Comparison of ENCODE assay signal across 9 mouse cellular contexts in the genomic region with DNA sequence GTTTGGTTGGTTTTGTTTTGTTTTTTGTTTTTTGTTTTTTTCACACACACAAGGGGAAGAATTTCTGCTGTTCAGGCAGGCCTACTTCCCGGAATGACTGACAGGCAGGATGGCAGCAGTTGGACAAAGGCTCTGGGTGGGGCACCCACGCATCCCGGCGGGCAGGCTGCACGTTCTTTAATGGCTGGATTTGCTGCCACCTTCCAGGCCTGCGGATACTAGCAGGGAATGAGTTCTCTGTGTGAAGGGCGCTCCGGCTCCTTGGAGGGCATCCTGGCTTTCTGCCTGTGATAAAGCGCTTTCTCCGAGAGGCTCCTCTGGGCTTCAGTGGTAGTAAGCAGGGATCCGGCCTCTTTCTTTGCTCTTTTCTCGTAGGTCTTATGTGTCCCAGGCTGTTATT. TPM values are rescaled to one million over a fixed set of nuclear protein-coding genes. Genes with fewer than 3 reads are reported as not detected.
DNase-seq lines count a peak whose midpoint lies in the region; ATAC-seq and TF ChIP-seq lines count a peak whose summit lies in the region.
"Had no signal": no experiment of that assay in that cellular context is flagged by ENCODE, and none has a peak within 500 bp of the region (broad histone marks: within the 10 kb centered on the region; RNA-seq: fewer than 3 reads in every experiment).

No protein-coding gene starts in this region.

- H3K9ac ChIP-seq in lung, embryonic 15.5 days, result no peak overlapping the region
- H3K9ac ChIP-seq in forebrain, embryonic 12.5 days, result peak overlapping the region; percentile 94
- peak overlapping the region; percentile 52 for H3K9ac ChIP-seq in neural tube, embryonic 15.5 days (replicated peaks)
- no peak overlapping the region for H3K9ac ChIP-seq in heart, embryonic 12.5 days
- H3K9ac ChIP-seq: heart, embryonic 15.5 days had no signal

- H3K27me3 ChIP-seq in lung, embryonic 15.5 days, result peaks cover 36% of the 10 kb centered on the region
- peaks cover 14% of the 10 kb centered on the region for H3K27me3 ChIP-seq in forebrain, embryonic 12.5 days
- H3K27me3 ChIP-seq in limb, embryonic 10.5 days (ENCODE audit: low read depth, poor library complexity, severe bottlenecking), result peaks cover 74% of the 10 kb centered on the region
- H3K27me3 ChIP-seq in neural tube, embryonic 15.5 days (replicated peaks), result no peaks in the 10 kb centered on the region
- H3K27me3 ChIP-seq in heart, embryonic 12.5 days (replicated peaks), result peaks cover 64% of the 10 kb centered on the region

- DNase-seq in lung, adult 2 months, result no peak
- DNase-seq in limb, embryonic 10.5 days (ENCODE audit: low spot score), result no peak
- DNase-seq in cerebellum, adult 18-20 months, result no peak

- peaks cover 27% of the 10 kb centered on the region for H3K4me1 ChIP-seq in lung, embryonic 15.5 days
- H3K4me1 ChIP-seq in lung, adult 2 months (ENCODE audit: control insufficient read depth, insufficient read depth, low read length), result 0 out of 2 replicates have a peak, but pooled peaks cover 2% of the 10 kb centered on the region
- peaks cover 71% of the 10 kb centered on the region for H3K4me1 ChIP-seq in forebrain, embryonic 12.5 days
- peaks cover 37% of the 10 kb centered on the region for H3K4me1 ChIP-seq in limb, embryonic 10.5 days
- peaks cover 63% of the 10 kb centered on the region for H3K4me1 ChIP-seq in neural tube, embryonic 15.5 days
- peaks cover 21% of the 10 kb centered on the region for H3K4me1 ChIP-seq in heart, embryonic 12.5 days (replicated peaks)

- WGBS in lung, embryonic 15.5 days, result 62% methylated on average over 12 of the region's 12 CpGs
- WGBS in lung, adult 2 months, result 61% methylated on average over 12 of the region's 12 CpGs
- 14% methylated on average over 12 of the region's 12 CpGs for WGBS in forebrain, embryonic 12.5 days
- WGBS in limb, embryonic 10.5 days, result 69% methylated on average over 12 of the region's 12 CpGs
- 9% methylated on average over 12 of the region's 12 CpGs for WGBS in neural tube, embryonic 15.5 days
- WGBS in heart, embryonic 12.5 days, result 60% methylated on average over 12 of the region's 12 CpGs

- ATAC-seq in lung, embryonic 15.5 days (ENCODE audit: borderline replicate concordance, extremely low read depth, low FRiP score, low TSS enrichment), result no peak
- ATAC-seq in forebrain, embryonic 12.5 days (ENCODE audit: low FRiP score), result no peak
- ATAC-seq in neural tube, embryonic 15.5 days (ENCODE audit: low FRiP score), result no peak
- no peak for ATAC-seq in cerebellum, adult (ENCODE audit: insufficient number of reproducible peaks, low FRiP score, low TSS enrichment)
- no peak for ATAC-seq in heart, embryonic 12.5 days (ENCODE audit: insufficient number of reproducible peaks, low FRiP score)

- TF ChIP-seq POLR2A in lung, adult 2 months (IDR thresholded peaks at IDR 0.05; ENCODE audit: borderline replicate concordance, extremely low read depth, low read depth, low read length), result no peak

- H3K9me3 ChIP-seq in lung, embryonic 15.5 days, result no peaks in the 10 kb centered on the region
- no peaks in the 10 kb centered on the region for H3K9me3 ChIP-seq in forebrain, embryonic 12.5 days
- H3K9me3 ChIP-seq in limb, embryonic 10.5 days (replicated peaks), result no peaks in the 10 kb centered on the region
- H3K9me3 ChIP-seq in neural tube, embryonic 15.5 days (replicated peaks), result no peaks in the 10 kb centered on the region
- no peaks in the 10 kb centered on the region for H3K9me3 ChIP-seq in heart, embryonic 12.5 days (replicated peaks)
- H3K9me3 ChIP-seq: heart, embryonic 15.5 days had no signal

- no peak for TF ChIP-seq CTCF in lung, adult 2 months (IDR thresholded peaks at IDR 0.05; ENCODE audit: insufficient read depth, low read length)

- no peak overlapping the region for H3K27ac ChIP-seq in lung, embryonic 15.5 days
- peak overlapping the region; percentile 70 for H3K27ac ChIP-seq in forebrain, embryonic 12.5 days
- no peak overlapping the region for H3K27ac ChIP-seq in limb, embryonic 10.5 days
- peak overlapping the region; percentile 95 for H3K27ac ChIP-seq in neural tube, embryonic 15.5 days (replicated peaks)
- no peak overlapping the region for H3K27ac ChIP-seq in heart, embryonic 12.5 days (ENCODE audit: poor library complexity, severe bottlenecking)
- H3K27ac ChIP-seq: heart, embryonic 15.5 days had no signal

- H3K4me3 ChIP-seq in lung, embryonic 15.5 days, result no peak overlapping the region
- no peak overlapping the region for H3K4me3 ChIP-seq in lung, adult 2 months (replicated peaks; ENCODE audit: extremely low read depth, low read depth, low read length)
- H3K4me3 ChIP-seq in forebrain, embryonic 12.5 days (replicated peaks), result peak overlapping the region; percentile 86
- peak overlapping the region; percentile 64; the same call in 1 of the 2 replicates for H3K4me3 ChIP-seq in limb, embryonic 10.5 days
- H3K4me3 ChIP-seq in neural tube, embryonic 15.5 days (replicated peaks), result peak overlapping the region; percentile 81
- H3K4me3 ChIP-seq in heart, embryonic 12.5 days, result no peak overlapping the region

- H3K36me3 ChIP-seq in lung, embryonic 15.5 days, result no peaks in the 10 kb centered on the region
- H3K36me3 ChIP-seq in forebrain, embryonic 12.5 days (replicated peaks), result no peaks in the 10 kb centered on the region; the same call in 1 of the 2 replicates
- H3K36me3 ChIP-seq in limb, embryonic 10.5 days, result no peaks in the 10 kb centered on the region
- no peaks in the 10 kb centered on the region for H3K36me3 ChIP-seq in neural tube, embryonic 15.5 days
- H3K36me3 ChIP-seq in heart, embryonic 12.5 days, result no peaks in the 10 kb centered on the region
- H3K36me3 ChIP-seq: heart, embryonic 15.5 days had no signal

- H3K4me2 ChIP-seq in lung, embryonic 15.5 days, result peak overlapping the region; percentile 99; the same call in 1 of the 2 replicates
- H3K4me2 ChIP-seq in forebrain, embryonic 12.5 days, result peak overlapping the region; percentile 92
- peak overlapping the region; percentile 94 for H3K4me2 ChIP-seq in neural tube, embryonic 15.5 days
- H3K4me2 ChIP-seq in heart, embryonic 12.5 days, result no peak overlapping the region

RNA-seq across cellular contexts. Expression of a gene that starts 2.0 kb away (rescaled TPM):
- 11.7 and 12.9 TPM in 2 replicates for polyA plus RNA-seq in lung, embryonic 15.5 days (2015; fragmentation: Nextera tagmentation; extraction: Ambion mirVana)
- 23.4 and 27.5 TPM in 2 replicates for polyA plus RNA-seq in lung, adult 2 months (2012; rRNA removed)
- polyA plus RNA-seq in forebrain, embryonic 12.5 days (2016; fragmentation: Nextera tagmentation; extraction: Ambion mirVana), result 37.3 and 42.3 TPM in 2 replicates
- 20.1 and 26.8 TPM in 2 replicates for polyA plus RNA-seq in limb, embryonic 10.5 days (2016; fragmentation: Nextera tagmentation; extraction: Ambion mirVana)
- polyA plus RNA-seq in neural tube, embryonic 15.5 days (2015; fragmentation: Nextera tagmentation; extraction: Ambion mirVana), result 32.3 and 32.7 TPM in 2 replicates
- polyA plus RNA-seq in heart, embryonic 12.5 days (2016; fragmentation: Nextera tagmentation; extraction: Ambion mirVana), result 3.5 and 3.7 TPM in 2 replicates

Comparison
In these comparisons a context has a peak if more than half of its experiments do, and no peak if none do; other contexts are left out.
1. H3K27ac ChIP-seq: peak in forebrain, embryonic 12.5 days (single experiment) and neural tube, embryonic 15.5 days (single experiment); none in lung, embryonic 15.5 days (single experiment), limb, embryonic 10.5 days (single experiment) and heart, embryonic 12.5 days (single experiment).
2. H3K4me3 ChIP-seq: peak in forebrain, embryonic 12.5 days (single experiment), limb, embryonic 10.5 days (single experiment) and neural tube, embryonic 15.5 days (single experiment); none in lung, embryonic 15.5 days (single experiment), lung, adult 2 months (single experiment) and heart, embryonic 12.5 days (single experiment).
3. H3K9ac ChIP-seq: peak in forebrain, embryonic 12.5 days (single experiment) and neural tube, embryonic 15.5 days (single experiment); none in lung, embryonic 15.5 days (single experiment) and heart, embryonic 12.5 days (single experiment).